Mouse (Mus musculus) brain, embryonic 14.5 days (tissue): Measurements from ENCODE around the gene Gm11444.

ENCODE experiments used
- CTCF ChIP-seq: fragments of 200-500 bp; IDR thresholded peaks from 2 replicates; pipeline ENCODE4 v1.5.1; 2012; ENCODE audit warnings: inconsistent platforms, mild to moderate bottlenecking, moderate library complexity, borderline replicate concordance; ENCODE audit not compliant: insufficient read depth, insufficient read length; ENCODE audit errors: extremely low read depth
- POLR2A ChIP-seq: fragments of 200-500 bp; IDR thresholded peaks from 2 replicates; pipeline ENCODE4 v1.6.1; 2012; ENCODE audit warnings: mild to moderate bottlenecking, inconsistent platforms, borderline replicate concordance; ENCODE audit not compliant: poor library complexity, insufficient read depth, insufficient read length, severe bottlenecking; ENCODE audit errors: extremely low read depth

DNA sequence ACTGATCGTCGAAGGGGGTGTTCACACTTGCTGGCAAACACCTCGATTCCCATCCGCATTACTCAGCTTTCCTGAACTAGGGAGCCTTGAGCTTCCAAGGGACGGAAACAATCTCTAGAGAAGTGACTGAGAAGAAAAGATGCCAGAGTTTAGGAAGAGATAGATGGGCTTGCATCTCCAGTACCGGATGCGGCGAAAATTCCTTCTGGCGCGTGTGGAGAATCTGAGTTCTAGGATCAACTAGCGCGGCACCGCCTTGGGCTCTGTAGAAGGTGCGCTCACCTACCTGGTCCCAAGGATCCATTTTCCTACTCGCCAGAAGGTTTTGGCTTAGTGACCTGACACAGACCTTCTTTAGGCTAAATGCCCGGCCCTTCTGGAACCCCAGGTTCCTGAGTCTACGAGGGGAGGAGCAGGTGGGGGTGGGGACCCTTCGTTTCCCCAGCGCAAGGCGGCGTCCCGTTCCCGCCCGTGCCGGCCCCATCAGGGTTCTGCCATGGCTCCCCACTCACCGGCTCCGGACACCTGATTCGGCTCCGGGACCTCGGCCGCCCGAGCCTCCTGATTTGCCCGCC is 18.4 kb downstream of the Gm11444 start:
- TF ChIP-seq CTCF (no peak), POLR2A (no peak)
